Comparison of ENCODE assay signal across 8 mouse cellular contexts in genomic region chr4:150743103-150743502, GRCm38 (mm10).
A peak's percentile ranks its signal among the peaks of the same experiment; 100 is the strongest.
DNase-seq lines count a peak whose midpoint lies in the region; ATAC-seq and TF ChIP-seq lines count a peak whose summit lies in the region.

No protein-coding gene starts in this region.

- H3K9ac ChIP-seq in kidney, embryonic 14.5 days (ENCODE audit: low read depth, low read length) = no peak overlapping the region
- no peak overlapping the region for H3K9ac ChIP-seq in stomach, postnatal 0 days (ENCODE audit: low read length)

- H3K9me3 ChIP-seq in kidney, embryonic 14.5 days (ENCODE audit: control insufficient read depth, low read length) = no peaks in the 10 kb centered on the region
- H3K9me3 ChIP-seq in hindbrain, embryonic 10.5 days = no peaks in the 10 kb centered on the region
- no peaks in the 10 kb centered on the region for H3K9me3 ChIP-seq in stomach, postnatal 0 days (ENCODE audit: control insufficient read depth, low read length)

- no peak overlapping the region for H3K4me2 ChIP-seq in kidney, embryonic 14.5 days (replicated peaks; ENCODE audit: low read depth, low read length)
- H3K4me2 ChIP-seq in stomach, postnatal 0 days (replicated peaks; ENCODE audit: low read depth) = no peak overlapping the region

- TF ChIP-seq CTCF in lung, adult 2 months (IDR thresholded peaks at IDR 0.05; ENCODE audit: insufficient read depth, low read length) = no peak
- no peak for TF ChIP-seq CTCF in stomach, postnatal 0 days (IDR thresholded peaks at IDR 0.05; ENCODE audit: low read depth)

- TF ChIP-seq POLR2A in lung, adult 2 months (IDR thresholded peaks at IDR 0.05; ENCODE audit: borderline replicate concordance, extremely low read depth, low read depth, low read length) = 0 out of 2 replicates have a peak, but pooled peaks have one; percentile 12

- 0 out of 2 replicates have a peak, but pooled peaks have one; percentile 57 for ATAC-seq in kidney, embryonic 14.5 days (ENCODE audit: low FRiP score, low TSS enrichment)
- ATAC-seq in stomach, postnatal 0 days (ENCODE audit: low FRiP score, low TSS enrichment) = peak; percentile 56

- TF ChIP-seq EP300 in stomach, postnatal 0 days (optimal IDR thresholded peaks at IDR 0.05) = no peak

- H3K27me3 ChIP-seq in kidney, embryonic 14.5 days (ENCODE audit: control insufficient read depth, insufficient read depth, low read length) = no peaks in the 10 kb centered on the region
- no peaks in the 10 kb centered on the region for H3K27me3 ChIP-seq in hindbrain, embryonic 10.5 days (ENCODE audit: insufficient read depth, poor library complexity, severe bottlenecking)
- no peaks in the 10 kb centered on the region for H3K27me3 ChIP-seq in stomach, postnatal 0 days (ENCODE audit: control insufficient read depth, insufficient read depth, low read length)

- H3K4me3 ChIP-seq in kidney, embryonic 14.5 days (ENCODE audit: low read length) = no peak overlapping the region
- H3K4me3 ChIP-seq in hindbrain, embryonic 10.5 days = no peak overlapping the region
- no peak overlapping the region for H3K4me3 ChIP-seq in lung, adult 2 months (replicated peaks; ENCODE audit: extremely low read depth, low read depth, low read length)
- no peak overlapping the region for H3K4me3 ChIP-seq in stomach, postnatal 0 days (ENCODE audit: low read depth, low read length)

- WGBS in kidney, embryonic 14.5 days = 29% methylated on average over 6 of the region's 6 CpGs
- 29% methylated on average over 6 of the region's 6 CpGs for WGBS in hindbrain, embryonic 10.5 days
- WGBS in lung, adult 2 months = 24% methylated on average over 6 of the region's 6 CpGs
- WGBS in stomach, postnatal 0 days = 26% methylated on average over 6 of the region's 6 CpGs

- peaks cover 9% of the 10 kb centered on the region for H3K4me1 ChIP-seq in kidney, embryonic 14.5 days (ENCODE audit: control insufficient read depth, insufficient read depth, low read length)
- peaks cover 45% of the 10 kb centered on the region for H3K4me1 ChIP-seq in hindbrain, embryonic 10.5 days (replicated peaks)
- peaks cover 5% of the 10 kb centered on the region for H3K4me1 ChIP-seq in lung, adult 2 months (ENCODE audit: control insufficient read depth, insufficient read depth, low read length)
- H3K4me1 ChIP-seq in stomach, postnatal 0 days (replicated peaks; ENCODE audit: control insufficient read depth, insufficient read depth) = no peaks in the 10 kb centered on the region

- no peak for DNase-seq in kidney, adult 8-10 months
- DNase-seq in hindbrain, embryonic 10.5 days (ENCODE audit: low spot score) = no peak
- peak; percentile 41 for DNase-seq in lung, adult 2 months
- peak; percentile 68 for DNase-seq in stomach, postnatal 0 days (ENCODE audit: low spot score)
- no peak for DNase-seq in adrenal gland, adult 2 months
- DNase-seq in gastrocnemius, adult 8-10 months (ENCODE audit: low spot score in 2 of 2) = no peak
- DNase-seq in layer of hippocampus, adult 11-12 months (ENCODE audit: low spot score) = no peak

- H3K27ac ChIP-seq in kidney, embryonic 14.5 days (ENCODE audit: low read depth, low read length) = no peak overlapping the region
- H3K27ac ChIP-seq in hindbrain, embryonic 10.5 days = 0 out of 2 replicates have a peak overlapping the region, but pooled peaks have one; percentile 8
- no peak overlapping the region for H3K27ac ChIP-seq in stomach, postnatal 0 days (replicated peaks)

- H3K36me3 ChIP-seq in kidney, embryonic 14.5 days (ENCODE audit: control insufficient read depth, insufficient read depth, low read length) = no peaks in the 10 kb centered on the region
- no peaks in the 10 kb centered on the region for H3K36me3 ChIP-seq in hindbrain, embryonic 10.5 days
- H3K36me3 ChIP-seq in stomach, postnatal 0 days (ENCODE audit: control insufficient read depth, insufficient read depth, low read length) = no peaks in the 10 kb centered on the region

Comparison
In these comparisons a context has a peak if more than half of its experiments do, and no peak if none do; other contexts are left out.
1. DNase-seq: peak in lung, adult 2 months (single experiment) and stomach, postnatal 0 days (single experiment); none in kidney, adult 8-10 months (0 of 2), hindbrain, embryonic 10.5 days (single experiment), adrenal gland, adult 2 months (single experiment), gastrocnemius, adult 8-10 months (0 of 2) and layer of hippocampus, adult 11-12 months (single experiment).